Mouse (Mus musculus) colon, adult 2 months (tissue): ENCODE measurements around the gene Amh. TPM values are rescaled to one million over a fixed set of nuclear protein-coding genes. Genes with fewer than 3 reads are reported as not detected.

Source experiments
- polyA plus RNA-seq: library from polyadenylated mRNA; depleted of rRNA; stranded (reverse); fragments of >200 nt; gene quantifications from 2 replicates; pipeline ENCODE4 v1.2.3, GENCODE M21; 2012; rRNA removed

The Amh gene
- 0.67 and 1.1 TPM in 2 replicates for polyA plus RNA-seq

DNA sequence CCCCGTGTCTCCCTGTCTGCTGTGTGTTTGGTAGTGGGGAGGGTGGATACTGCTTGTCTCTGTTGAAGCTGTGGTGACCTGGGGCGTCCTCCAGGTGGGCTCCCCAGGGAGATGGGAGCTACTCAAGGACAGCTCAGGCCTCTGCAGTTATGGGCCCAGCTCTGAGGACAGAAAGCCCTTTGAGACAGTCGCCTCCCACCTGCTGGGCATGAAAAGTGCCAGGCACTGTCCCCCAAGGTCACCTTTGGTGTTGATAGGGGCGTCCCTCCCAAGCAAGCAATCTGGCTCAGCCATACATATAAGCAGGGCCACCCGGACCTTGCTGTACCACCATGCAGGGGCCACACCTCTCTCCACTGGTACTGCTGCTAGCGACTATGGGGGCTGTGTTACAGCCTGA is at the start of gene Amh:
Gene Amh (plus strand): TSS at position 328 of the 400 bp plus-strand sequence.

DNA sequence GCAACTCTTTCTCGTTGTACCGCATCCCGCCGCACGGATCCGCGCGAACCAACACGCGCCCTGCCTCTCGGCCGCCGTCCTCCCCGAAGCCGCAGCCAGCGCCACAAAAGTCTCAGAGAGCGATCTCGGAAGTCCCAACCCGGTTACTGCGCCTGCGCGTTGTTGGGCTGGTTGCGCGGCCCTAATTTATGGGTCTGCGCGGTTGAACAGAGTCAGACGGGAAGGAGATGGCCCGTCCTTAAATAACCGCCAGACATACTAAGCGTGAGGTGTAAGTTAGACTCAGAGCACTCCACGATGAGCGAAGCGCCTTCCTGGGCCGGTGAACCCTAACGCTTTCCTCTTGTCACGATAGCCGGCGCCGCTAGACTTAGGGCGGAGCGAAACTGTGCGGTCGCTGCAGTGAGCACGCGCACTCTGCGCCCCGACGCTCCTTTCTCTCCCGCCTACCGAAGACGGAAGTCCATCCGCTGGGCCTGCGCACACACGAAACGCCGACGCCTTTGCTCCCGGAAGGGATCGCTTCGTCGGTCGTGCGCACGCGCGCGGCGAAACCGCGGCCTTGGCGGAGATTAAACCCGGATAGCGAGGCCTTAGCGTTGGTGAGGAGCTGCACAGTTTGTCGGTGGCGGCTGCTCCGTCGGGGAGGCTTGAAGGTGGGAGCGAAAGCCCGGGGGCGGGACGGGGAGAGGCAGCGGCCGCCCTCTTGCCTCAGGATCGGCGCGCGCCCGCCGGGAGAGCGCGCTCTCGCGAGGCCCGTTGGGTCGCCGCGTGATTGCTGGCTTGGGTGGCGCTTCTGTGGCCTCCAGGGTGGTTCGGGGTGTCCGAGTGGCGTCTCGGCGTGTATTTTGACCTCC is 6.7 kb upstream of the Amh start, which contains the start of the genes Sf3a2 and Plekhj1:
Gene Sf3a2 (plus strand): TSS at position 49 of the 857 bp plus-strand sequence.
Gene Plekhj1 (minus strand): TSS at position 477 of the 857 bp plus-strand sequence.

GRCm38 (mm10) chr10:80813366-80813765 is 8.3 kb downstream of the Amh start, which contains the start of gene Jsrp1:
Jsrp1 (minus strand) TSS chr10:80813498.

DNA sequence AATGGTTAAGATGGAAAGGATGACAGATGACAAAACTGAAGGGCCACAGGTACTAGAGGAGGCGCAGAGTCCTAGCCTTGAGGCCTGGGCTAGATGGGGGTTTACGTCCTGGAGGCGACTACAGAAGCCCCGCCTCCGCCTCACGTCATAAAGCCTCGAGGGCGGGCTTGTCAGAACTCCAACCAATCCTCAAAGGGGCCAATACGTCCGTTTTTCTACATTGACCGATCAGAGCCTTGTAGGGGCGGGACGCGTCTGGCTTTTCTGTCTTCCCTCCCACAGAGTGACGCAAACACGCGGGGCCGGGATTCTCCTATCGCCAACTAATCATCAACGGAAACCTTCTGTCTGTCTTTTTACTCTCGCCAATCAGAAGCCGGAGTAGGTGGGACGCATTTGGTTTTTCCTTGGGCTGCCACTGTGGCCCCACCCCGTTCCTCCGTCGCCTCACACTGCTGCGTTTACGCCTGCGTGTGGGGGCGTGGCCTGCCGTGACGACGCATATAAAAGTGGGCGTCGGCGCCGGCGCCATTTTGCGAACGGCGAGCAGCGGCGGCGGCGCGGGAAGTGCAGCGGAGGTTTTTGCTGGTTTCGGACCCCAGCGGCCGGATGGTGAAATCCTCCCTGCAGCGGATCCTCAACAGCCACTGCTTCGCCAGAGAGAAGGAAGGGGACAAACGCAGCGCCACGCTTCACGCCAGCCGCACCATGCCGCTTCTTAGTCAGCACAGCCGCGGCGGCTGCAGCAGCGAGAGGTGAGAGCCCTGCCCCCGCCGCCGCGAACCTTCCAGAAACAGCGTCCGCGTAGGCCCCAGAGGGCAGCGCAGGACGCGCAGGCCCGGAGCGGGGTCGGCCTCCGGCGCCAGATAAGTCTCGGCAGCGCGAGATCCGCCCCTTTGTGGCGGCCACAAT is 21.4 kb downstream of the Amh start, which contains the start of gene Oaz1:
Gene Oaz1 (plus strand): TSS at position 506 of the 912 bp plus-strand sequence.

GRCm38 (mm10) chr10:80843931-80844547 is 39.0 kb downstream of the Amh start, which contains the start of gene Lingo3:
Lingo3 (minus strand) TSS chr10:80844039.

GRCm38 (mm10) chr10:80854913-80855748 is 50.1 kb downstream of the Amh start, which contains the start of the genes Lsm7 and Sppl2b:
Lsm7 (minus strand) TSS chr10:80855209.
Sppl2b (plus strand) TSS chr10:80855275.

Other genes starting within 250 kb of the Amh start
- 56.3 and 60.5 TPM in 2 replicates for gene Rexo1, start 243.7 kb upstream of the Amh start, polyA plus RNA-seq
- 32.1 and 34.5 TPM in 2 replicates for gene Klf16, start 227.9 kb upstream of the Amh start, polyA plus RNA-seq
- 328 and 390 TPM in 2 replicates for gene Abhd17a, start 214.9 kb upstream of the Amh start, polyA plus RNA-seq
- 145 and 162 TPM in 2 replicates for gene Scamp4, start 202.4 kb upstream of the Amh start, polyA plus RNA-seq
- 22.0 and 28.5 TPM in 2 replicates for gene Adat3, start 202.4 kb upstream of the Amh start, polyA plus RNA-seq
- gene Gm49322, start 199.2 kb upstream of the Amh start, polyA plus RNA-seq: 3.8 and 4.9 TPM in 2 replicates
- 326 and 352 TPM in 2 replicates for gene Csnk1g2, start 182.4 kb upstream of the Amh start, polyA plus RNA-seq
- gene Btbd2, start 148.2 kb upstream of the Amh start, polyA plus RNA-seq: 89.5 and 97.5 TPM in 2 replicates
- 385 and 392 TPM in 2 replicates for gene Mknk2, start 127.1 kb upstream of the Amh start, polyA plus RNA-seq
- gene Mob3a, start 103.3 kb upstream of the Amh start, polyA plus RNA-seq: 39.9 and 49.0 TPM in 2 replicates
- gene Izumo4, start 103.1 kb upstream of the Amh start, polyA plus RNA-seq: 52.3 and 56.7 TPM in 2 replicates
- 116 and 122 TPM in 2 replicates for gene Ap3d1, start 63.0 kb upstream of the Amh start, polyA plus RNA-seq
- gene Dot1l, start 50.0 kb upstream of the Amh start, polyA plus RNA-seq: 25.5 and 45.2 TPM in 2 replicates
- 31.8 and 39.2 TPM in 2 replicates for gene Sf3a2, start 7.0 kb upstream of the Amh start, polyA plus RNA-seq
- 54.2 and 71.9 TPM in 2 replicates for gene Plekhj1, start 6.6 kb upstream of the Amh start, polyA plus RNA-seq
- 0.13 TPM in 1 of 2 replicates, not detected in the other for gene Jsrp1, start 8.3 kb downstream of the Amh start, polyA plus RNA-seq
- 843 and 1,116 TPM in 2 replicates for gene Oaz1, start 21.4 kb downstream of the Amh start, polyA plus RNA-seq
- not detected in 2 replicates for gene Lingo3, start 38.8 kb downstream of the Amh start, polyA plus RNA-seq
- gene Lsm7, start 50.0 kb downstream of the Amh start, polyA plus RNA-seq: 73.9 and 111 TPM in 2 replicates
- 128 and 145 TPM in 2 replicates for gene Sppl2b, start 50.0 kb downstream of the Amh start, polyA plus RNA-seq
- gene Tmprss9, start 66.6 kb downstream of the Amh start, polyA plus RNA-seq: 0.30 and 0.33 TPM in 2 replicates
- gene Timm13, start 95.7 kb downstream of the Amh start, polyA plus RNA-seq: 270 and 310 TPM in 2 replicates
- 42.0 and 44.6 TPM in 2 replicates for gene Lmnb2, start 113.0 kb downstream of the Amh start, polyA plus RNA-seq
- gene Gadd45b, start 124.8 kb downstream of the Amh start, polyA plus RNA-seq: 28.3 and 29.6 TPM in 2 replicates
- 1.2 and 1.7 TPM in 2 replicates for gene Gng7, start 209.7 kb downstream of the Amh start, polyA plus RNA-seq
- 0.54 and 0.86 TPM in 2 replicates for gene Diras1, start 220.4 kb downstream of the Amh start, polyA plus RNA-seq
- 43.7 and 44.3 TPM in 2 replicates for gene Slc39a3, start 232.2 kb downstream of the Amh start, polyA plus RNA-seq